Mouse (Mus musculus) colon, adult 2 months (tissue): ENCODE results near the gene Cdkn1b. TPM values are rescaled to one million over a fixed set of nuclear protein-coding genes. Genes with fewer than 3 reads are reported as not detected.

Source experiments
- polyA plus RNA-seq: library from polyadenylated mRNA; depleted of rRNA; stranded (reverse); fragments of >200 nt; gene quantifications from 2 replicates; pipeline ENCODE4 v1.2.3, GENCODE M21; 2012; rRNA removed

Gene Cdkn1b
- 28.3 and 29.7 TPM in 2 replicates for polyA plus RNA-seq

DNA sequence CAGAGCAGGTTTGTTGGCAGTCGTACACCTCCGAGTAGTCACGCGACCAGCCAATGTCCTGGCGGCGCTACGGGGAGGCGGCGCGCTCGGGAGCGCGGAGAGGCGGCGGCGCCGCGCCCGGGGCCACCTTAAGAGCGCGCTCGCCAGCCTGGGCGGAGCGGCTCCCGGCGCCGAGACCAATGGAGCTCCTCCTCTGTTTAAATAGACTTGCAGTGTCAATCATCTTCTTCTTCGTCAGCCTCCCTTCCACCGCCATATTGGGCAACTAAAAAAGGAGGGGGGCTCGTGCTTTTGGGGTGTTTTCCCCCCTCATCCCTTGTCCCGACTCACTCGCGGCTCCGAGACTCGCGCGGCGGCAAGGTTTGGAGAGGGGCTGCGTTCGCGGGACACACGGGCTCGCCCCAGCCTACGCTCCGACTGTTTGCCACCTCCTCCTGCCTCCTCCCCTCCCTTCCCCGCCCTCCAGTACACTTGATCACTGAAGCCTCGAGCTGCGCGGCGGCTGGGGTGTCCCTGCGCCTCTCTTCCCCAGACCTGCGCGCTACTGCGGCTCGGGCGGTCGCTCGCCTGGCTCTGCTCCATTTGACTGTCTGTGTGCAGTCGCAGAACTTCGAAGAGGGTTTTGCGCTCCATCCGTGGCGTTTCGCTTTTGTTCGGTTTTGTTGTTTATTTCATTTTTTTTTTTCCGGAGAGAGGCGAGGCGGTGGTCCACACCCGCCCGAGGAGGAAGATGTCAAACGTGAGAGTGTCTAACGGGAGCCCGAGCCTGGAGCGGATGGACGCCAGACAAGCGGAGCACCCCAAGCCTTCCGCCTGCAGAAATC, at the start of gene Cdkn1b:
TSS of gene Cdkn1b (plus strand) at position 212 of the 824 bp plus-strand sequence.

GRCm38 (mm10) chr6:134898095-134898965, 21.9 kb upstream of the Cdkn1b start, which contains the start of gene Gpr19:
Gene Gpr19, minus strand, starts transcription at chr6:134898578.

Other genes with a start within 250 kb of the Cdkn1b start
- 18.0 and 18.9 TPM in 2 replicates for gene Dusp16, start 127.8 kb upstream of the Cdkn1b start, polyA plus RNA-seq
- 6.3 and 8.3 TPM in 2 replicates for gene Crebl2, start 90.2 kb upstream of the Cdkn1b start, polyA plus RNA-seq
- 9.5 and 10.0 TPM in 2 replicates for gene Gpr19, start 21.8 kb upstream of the Cdkn1b start, polyA plus RNA-seq
- 1.4 and 1.7 TPM in 2 replicates for gene Apold1, start 61.3 kb downstream of the Cdkn1b start, polyA plus RNA-seq
- 27.1 and 32.8 TPM in 2 replicates for gene Ddx47, start 91.2 kb downstream of the Cdkn1b start, polyA plus RNA-seq
- gene Gprc5a, start 145.2 kb downstream of the Cdkn1b start, polyA plus RNA-seq, result 107 and 117 TPM in 2 replicates
- gene Gprc5d, start 197.9 kb downstream of the Cdkn1b start, polyA plus RNA-seq, result 0.08 and 0.38 TPM in 2 replicates